Mouse (Mus musculus) cerebellum, adult 2 months (tissue): ENCODE data around the gene Gm20708.

ENCODE experiments used
- CTCF ChIP-seq: fragments of 200-500 bp; IDR thresholded peaks from 2 replicates; pipeline ENCODE4 v1.5.1; 2011; ENCODE audit warnings: low read depth, mild to moderate bottlenecking, control low read depth, low read length, moderate library complexity, borderline replicate concordance; ENCODE audit not compliant: insufficient read depth
- POLR2A ChIP-seq: fragments of 200-500 bp; IDR thresholded peaks from 2 replicates; pipeline ENCODE4 v1.6.1; 2011; ENCODE audit warnings: low read length, control low read depth, borderline replicate concordance; ENCODE audit not compliant: insufficient read depth

DNA sequence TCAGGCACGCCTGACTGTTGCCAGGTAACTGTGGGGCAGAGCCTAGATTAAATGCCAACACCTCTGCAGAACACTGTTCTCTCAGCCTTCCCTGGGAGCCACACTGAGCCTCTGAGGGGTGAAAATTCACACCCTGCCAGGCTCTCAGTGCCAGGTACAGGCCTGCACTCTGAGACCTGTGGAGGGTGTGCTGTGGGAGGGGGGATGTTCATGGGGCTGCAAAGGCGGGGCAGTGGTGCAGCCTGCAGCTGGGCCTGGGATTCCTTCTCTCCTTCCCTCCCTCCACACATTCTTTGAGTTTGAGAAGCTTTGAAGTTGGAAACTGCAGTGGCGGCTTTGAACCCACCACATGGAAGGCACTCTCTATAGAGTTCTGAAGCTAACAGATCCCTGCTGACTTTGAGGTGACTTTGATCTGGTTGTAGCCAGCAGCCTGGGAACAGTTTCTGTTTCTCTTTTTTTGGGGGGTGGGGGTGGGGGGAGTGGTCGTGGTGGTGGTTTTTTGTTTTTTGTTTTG is 15.4 kb upstream of the Gm20708 start:
- no peak for TF ChIP-seq POLR2A
- TF ChIP-seq CTCF: no peak
